Mouse (Mus musculus) left cerebral cortex, postnatal 10 days (tissue): Measurements from ENCODE around the gene Akap5. TPM values are rescaled to one million over a fixed set of nuclear protein-coding genes. Genes with fewer than 3 reads are reported as not detected.

Experiments used
- DNase-seq, 2 experiments: peaks; one replicate each; pipeline ENCODE4 v3.0.0; 2021 to 2022; ENCODE audit warnings: low spot score in 2 of 2, mixed read lengths in 1 of 2; ENCODE audit errors: extremely low spot score in 1 of 2
- intact Hi-C: fragments of 180-260 bp; cut with DNase I; formaldehyde crosslinking; loops from one replicate; pipeline ENCODE4 v1.15.1; 2025
- total RNA-seq, 2 experiments: library from RNA; stranded (reverse); gene quantifications; 2 replicates each; pipeline ENCODE4 v1.2.3; 2021

Gene Akap5
- total RNA-seq, 2 experiments from 2014 or later, result 77.9 to 81.6 TPM

DNA sequence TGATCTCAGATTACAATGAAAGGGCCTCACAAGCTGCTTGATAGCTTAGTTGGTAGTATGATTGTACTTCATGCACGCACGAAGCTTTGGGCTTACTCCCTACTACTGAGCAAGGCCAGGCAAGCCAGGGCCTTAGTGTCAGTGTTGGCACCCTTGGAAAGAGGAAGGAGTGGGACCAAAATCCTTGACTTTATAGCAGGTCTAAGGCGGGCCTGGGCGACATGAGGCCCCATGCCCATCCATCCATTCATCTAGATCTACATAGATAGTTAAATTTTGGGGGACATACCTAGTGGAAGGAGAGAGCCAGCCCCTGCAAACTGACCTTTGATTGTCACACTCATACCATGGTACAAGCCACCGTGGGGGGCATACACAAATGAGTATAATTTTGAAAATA lies 16.3 kb upstream of the Akap5 start:
- intact Hi-C loops, result no loop called here
- DNase-seq, result no peak

DNA sequence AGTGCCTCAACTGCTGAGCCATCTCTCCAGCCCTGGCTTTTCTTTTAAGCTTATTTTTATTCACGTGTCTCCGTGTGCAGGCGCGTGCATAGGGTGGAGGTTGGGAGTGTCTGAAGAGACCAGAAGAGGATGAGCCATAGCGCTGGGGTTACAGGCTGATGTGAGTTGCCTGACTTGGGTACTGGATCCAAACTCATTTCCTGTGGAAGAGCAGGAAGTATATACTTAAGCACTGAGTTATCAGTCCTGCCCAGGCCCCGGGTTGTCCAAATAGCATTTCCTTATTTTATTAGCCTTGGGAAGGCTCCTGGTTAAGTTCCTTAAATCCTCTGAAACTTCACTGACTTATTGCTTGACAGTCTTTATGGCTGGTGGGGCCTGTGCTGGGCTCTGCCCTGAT lies 14.7 kb upstream of the Akap5 start:
- DNase-seq, result no peak
- intact Hi-C loops, result no loop called here

DNA sequence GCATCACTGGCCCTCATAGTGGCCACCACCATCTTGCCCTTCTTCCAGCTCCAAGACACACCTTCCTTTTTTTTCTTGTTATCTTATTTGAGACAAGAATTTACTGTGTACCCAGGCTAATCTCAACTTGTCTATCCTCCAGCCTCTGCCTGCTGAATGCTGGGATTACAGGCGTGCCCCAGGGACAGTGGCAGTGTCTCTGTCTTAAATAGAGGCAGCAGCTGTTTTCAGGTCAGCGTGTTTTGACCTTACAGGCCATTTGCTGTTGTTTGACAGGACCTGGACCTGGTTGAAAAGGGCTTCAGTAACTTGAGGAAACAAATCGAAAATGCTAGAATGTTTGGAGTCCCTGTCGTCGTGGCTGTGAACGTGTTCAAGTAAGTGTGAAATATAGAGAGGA lies 14.1 kb upstream of the Akap5 start:
- no peak for DNase-seq
- intact Hi-C loops, result no loop called here

DNA sequence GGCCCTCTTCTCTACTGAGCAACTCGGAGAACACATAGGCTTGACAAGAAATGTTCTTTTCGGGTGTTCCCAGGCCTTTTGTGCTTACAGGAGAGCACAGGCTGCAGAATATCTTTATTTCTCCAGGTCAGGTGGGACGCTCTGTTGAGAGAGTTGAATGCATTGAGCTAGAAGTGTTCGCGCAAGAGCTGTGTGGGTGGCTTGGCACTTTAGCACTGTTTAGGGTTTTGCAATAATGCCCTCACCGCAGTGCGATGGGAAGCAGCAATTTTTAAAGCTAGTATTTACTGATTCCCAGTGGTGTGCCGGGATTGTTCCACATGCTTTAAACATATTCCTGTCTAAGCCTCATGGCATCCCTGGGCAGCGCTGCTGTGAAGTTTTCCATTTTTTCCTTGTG lies 13.5 kb upstream of the Akap5 start:
- intact Hi-C loops, result no loop called here
- no peak for DNase-seq

DNA sequence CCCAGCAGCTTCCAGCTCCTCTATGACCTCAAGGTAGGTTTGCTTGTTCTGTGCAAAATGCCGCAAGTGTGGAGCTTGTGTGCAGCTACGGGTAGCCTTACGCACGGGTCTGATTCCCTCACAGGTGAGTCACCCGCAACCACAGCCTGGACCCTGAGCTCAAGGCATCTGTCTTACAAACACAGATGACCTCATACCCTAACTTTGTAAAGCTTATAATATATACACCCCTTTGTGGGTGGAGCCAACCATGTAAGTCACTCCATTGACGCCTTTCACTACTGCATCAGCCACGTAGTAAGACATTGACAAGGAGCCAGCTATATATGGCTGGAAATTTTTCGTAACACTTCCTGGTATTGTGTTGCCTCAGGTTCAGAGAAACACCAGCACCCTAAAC lies 12.7 kb upstream of the Akap5 start:
- intact Hi-C loops, result no loop called here
- DNase-seq, result no peak

DNA sequence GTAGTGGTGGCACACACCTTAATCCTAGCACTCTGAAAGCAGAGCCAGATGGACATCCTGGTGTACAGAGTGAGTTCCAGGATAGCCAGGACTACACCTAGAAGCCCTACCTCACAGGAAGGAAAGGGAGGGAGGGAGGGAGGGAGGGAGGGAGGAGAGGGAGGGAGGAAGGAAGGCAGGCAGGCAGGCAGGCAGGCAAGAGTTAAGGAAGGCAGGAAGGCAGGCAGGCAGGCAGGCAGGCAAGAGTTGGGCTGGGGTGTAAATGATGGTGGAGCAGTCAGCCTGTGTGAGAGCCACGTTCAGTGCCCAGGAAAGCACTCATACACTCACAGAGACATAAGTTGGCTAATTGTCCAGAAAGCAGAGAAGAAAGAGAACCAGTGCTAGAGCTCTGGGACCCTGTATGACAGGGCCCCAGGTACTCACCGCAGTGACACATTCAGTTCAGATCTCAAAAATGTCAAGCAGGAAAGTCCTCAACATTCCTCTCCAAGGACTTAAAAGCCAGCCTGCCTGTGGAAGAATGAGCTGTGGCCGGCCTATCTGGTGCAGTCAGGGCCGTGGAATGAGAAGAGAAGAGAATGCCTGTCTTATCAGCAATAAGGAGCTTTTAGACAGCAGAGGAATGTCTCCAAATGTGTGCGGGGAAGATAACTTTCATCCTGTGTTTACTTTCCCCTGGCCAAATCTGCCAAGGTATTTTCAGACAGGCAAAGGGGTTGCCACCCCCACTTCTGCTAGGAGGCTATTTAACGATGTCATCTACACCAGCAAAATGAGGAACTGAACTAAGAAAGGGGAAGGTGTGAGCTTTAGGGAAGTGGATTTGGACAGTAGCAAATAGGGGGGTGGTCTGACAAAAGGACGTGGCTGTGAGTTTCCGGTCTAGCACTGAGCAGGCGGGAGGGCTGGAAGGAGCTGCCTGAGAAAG lies 6.1 kb upstream of the Akap5 start:
- intact Hi-C loops, result no loop called here
- DNase-seq, result no peak

DNA sequence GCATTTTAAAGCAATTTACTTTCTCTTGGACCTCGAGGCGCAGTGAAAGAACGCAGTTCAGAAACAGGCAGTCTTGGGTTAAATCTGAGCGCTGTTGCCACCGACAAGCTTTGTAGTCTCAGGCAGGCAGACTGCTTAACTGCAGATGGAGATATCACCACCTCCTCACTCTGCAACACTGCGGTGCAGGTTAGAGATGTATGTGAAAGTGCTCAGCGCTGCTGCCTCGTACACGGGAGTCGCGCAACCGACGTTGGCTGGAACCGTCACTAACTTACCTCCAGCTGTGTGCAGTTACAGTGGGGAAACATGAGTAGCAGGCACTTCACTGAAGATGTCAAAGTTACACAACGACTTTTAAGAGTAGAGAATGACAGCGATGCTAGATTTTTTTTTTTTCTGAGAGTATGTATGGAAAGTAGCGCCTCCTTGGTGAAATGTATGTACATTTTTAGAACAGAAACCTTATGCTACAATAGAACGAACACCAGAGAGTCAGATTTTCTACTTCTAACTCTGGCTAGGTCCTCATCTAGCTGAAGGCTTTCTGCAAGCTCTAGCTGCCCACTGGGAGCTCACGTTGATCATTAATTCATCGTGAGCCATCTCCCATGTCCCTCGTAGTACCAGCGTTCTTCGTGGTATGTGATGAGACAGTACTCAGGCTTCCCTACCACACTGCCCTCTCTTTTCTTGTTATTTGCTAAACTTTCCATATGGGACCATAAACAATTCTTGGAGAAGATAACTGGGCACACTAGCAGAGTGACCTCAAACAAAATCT lies 1.9 kb downstream of the Akap5 start:
- intact Hi-C loops, result no loop called here
- DNase-seq, result no peak

DNA sequence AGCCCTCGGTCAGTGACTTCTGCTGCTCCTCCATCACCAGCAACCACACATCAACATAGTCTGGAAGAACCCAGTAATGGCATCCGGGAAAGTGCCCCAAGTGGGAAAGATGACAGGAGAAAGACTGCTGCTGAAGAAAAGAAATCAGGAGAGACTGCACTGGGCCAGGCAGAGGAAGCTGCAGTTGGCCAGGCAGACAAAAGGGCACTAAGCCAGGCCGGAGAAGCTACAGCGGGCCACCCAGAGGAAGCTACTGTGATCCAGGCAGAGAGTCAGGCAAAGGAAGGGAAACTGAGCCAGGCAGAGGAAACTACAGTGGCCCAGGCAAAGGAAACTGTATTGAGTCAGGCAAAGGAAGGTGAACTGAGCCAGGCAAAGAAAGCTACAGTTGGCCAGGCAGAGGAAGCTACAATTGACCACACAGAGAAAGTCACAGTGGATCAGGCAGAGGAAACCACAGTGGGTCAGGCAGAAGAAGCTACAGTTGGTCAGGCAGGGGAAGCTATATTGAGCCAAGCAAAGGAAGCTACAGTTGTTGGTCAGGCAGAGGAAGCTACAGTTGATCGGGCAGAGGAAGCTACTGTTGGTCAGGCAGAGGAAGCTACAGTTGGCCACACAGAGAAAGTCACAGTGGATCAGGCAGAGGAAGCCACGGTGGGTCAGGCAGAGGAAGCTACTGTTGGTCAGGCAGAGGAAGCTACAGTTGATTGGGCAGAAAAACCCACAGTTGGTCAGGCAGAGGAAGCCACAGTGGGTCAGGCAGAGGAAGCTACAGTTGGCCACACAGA lies 4.1 kb downstream of the Akap5 start:
- intact Hi-C loops, result no loop called here
- no peak for DNase-seq

DNA sequence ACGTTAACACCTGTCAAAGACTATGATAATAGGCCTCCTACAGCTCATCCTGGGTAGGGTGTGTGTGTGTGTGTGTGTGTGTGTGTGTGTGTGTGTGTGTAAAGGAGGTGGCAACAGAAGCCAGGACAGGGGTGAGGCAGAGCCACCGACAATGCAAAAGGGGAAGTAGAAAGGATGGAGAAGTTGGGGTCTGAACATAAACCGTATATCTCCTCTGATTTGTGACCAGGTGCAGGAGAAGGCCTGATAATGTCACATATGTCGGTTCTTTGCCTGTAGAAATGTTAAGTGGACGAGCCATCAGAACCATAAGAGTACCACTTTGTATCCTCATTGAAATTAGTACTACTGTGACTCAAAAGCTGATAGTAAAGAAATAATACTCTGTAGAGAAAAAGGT lies 9.0 kb downstream of the Akap5 start:
- intact Hi-C loops, result no loop called here
- no peak for DNase-seq

DNA sequence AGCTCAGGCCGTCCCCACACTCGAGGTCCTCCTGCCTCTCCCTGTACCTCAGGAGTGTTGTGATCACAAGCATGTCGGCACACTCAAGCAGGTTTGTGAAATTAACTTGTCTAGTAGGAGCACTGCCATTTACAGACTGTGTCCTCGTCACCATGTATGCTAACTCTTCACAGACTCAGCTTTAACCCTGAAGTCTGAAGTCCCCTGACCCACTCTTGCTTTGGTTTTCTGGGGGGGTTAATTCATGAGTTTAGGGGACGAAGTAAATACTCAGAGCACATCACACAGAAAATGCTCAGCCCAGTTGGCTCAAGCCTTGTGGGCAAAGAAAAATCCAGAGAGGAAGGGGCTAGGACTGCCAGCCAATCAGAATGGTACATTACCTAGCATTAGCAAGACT lies 10.9 kb downstream of the Akap5 start:
- DNase-seq, result no peak
- intact Hi-C loops, result loop anchor here (5.0 kb wide), 1 partner anchor 68 kb away; no protein-coding TSS in a partner anchor

DNA sequence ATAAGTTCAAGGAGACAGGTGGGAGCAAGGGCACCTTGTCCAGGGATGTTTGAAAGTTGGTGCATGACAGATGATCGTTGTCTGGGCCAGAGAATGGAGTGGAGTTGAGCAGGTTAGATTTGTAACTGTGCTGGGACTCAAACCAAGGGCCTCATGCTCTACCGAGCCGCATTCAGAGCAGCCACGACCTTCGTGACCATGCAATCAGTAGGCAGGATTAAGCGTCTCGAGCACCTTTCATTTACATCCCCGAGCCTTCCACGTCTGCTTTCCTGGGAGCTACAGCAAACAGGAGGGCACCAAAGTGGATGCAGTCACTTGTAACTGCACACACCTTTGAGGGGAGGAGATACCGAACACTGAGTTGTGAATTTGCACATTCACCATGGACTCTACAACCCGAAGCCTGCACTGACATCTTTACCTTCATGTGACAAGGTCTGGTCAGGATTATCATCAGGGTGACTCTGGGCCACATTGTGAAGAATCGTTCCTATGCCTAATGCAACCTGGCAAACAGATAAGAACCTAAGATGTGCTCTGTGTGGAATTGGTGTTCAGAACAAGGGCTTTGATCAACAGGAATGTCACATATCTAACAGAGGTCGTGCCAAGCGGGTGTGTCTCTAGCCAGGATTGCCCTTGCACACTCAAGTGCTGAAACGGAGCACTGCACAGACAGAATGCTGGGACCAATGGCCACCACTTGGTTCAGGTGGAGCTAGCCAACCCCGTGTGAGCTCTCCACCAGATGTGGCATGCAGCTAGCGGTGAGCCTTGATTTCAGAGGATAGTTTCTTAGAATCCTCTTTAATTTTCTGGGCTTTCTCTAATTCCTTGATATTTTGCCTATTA lies 11.6 kb downstream of the Akap5 start:
- DNase-seq, result no peak
- intact Hi-C loops, result loop anchor here (5.0 kb wide), 1 partner anchor 69 kb away; no protein-coding TSS in a partner anchor

DNA sequence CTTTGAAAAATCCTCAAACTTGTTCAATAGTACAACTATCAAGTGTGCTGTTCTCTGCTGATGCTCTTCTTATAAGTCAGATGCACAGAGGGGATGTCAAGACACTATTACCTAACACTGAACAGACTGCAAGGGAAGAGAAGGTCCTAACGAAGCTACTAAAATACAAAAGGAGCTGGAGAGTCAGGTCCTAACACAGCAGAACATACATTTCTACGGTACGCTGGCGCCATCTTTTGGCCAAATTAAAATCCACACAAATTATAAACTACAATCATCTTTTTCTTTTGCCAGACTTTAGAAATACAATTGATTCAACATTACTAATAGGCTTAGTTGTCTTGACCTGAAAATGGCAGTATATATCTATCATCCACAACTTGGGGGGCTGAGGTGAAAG lies 16.4 kb downstream of the Akap5 start:
- intact Hi-C loops, result loop anchor here (2.0 kb wide), 1 partner anchor 140 kb away; no protein-coding TSS in a partner anchor
- DNase-seq, result peak in 1 of 2 experiments; percentile 65

DNA sequence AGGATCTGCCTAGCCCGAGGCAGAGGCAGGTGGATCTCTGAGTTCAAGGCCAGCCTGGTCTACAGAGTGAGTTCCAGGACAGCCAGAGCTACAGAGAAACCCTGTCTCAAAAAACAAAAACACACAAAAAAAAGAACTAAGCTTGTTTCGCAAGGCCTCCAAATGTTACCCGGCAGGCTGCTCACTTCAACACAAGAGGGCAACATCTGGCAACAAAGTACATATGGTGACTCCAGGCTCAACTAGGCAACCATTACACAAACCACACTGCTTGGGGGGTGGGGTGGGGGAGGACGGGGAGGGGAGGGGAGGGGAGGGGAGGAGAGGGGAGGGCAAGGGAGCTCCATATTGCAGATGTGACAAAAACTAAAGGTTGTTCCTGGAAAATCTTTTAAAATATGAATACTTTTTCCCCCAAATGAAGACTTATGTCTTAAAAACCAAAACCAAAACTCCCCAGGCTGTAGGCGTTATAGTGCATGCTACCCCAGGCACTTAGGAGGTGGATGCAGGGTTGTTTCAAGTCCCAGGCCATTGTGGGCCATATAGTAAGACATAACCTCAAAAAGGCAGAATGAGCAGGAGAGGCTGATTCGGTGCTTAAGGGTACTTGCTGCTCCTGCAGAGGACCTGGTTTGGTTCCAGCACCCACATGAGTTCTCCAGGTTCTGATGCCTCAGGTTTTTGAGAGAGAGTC lies 21.2 kb downstream of the Akap5 start:
- no peak for DNase-seq
- intact Hi-C loops, result no loop called here

DNA sequence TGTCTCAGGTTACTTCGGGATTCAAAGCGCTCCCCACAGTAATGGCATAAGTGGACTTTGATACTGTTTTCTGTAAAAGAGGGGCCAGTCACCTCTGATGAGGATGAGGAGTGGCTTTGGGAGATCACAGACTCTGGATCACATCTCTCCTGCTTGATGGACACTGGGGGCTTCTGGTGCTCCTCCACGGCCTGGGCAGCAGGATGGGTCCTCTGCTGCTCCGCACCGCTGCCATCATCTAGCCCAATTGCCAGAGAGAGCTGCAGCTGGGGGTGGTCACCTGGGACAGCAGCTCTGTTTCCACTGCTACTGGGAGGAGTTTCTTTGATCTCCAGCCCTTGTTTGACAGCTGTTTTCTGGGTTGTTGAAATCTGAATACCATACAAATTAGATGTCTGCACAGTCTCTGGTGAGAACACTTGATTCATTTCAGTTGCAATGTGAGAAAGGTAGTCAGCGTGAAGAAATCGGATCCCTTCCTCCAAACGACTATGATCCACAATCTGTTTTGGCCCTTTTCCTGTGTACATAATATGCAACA lies 25.1 kb downstream of the Akap5 start:
- intact Hi-C loops, result no loop called here

DNA sequence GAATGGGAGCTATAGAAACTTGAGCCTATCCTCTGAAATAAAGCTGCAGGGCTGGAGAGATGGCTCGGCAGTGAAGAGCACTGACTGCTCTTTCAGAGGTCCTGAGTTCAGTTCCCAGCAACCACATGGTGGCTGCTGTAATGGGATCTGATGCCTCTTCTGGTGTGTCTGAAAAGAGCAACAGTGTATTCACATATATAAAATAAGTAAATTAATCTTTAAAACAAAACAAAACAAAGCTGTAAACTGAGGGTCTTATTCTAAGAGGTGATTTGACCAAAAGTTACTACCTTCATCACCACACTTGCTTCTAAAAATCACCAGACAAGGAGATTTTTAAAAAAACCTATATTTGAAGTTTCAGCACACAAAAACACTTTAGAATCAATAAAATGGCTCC lies 36.2 kb downstream of the Akap5 start:
- DNase-seq, result no peak
- intact Hi-C loops, result loop anchor here (10.0 kb wide), 1 partner anchor 234 kb away; no protein-coding TSS in a partner anchor

More for the DNA sequence above, 25.1 kb downstream of the Akap5 start:
- no peak for DNase-seq

DNA sequence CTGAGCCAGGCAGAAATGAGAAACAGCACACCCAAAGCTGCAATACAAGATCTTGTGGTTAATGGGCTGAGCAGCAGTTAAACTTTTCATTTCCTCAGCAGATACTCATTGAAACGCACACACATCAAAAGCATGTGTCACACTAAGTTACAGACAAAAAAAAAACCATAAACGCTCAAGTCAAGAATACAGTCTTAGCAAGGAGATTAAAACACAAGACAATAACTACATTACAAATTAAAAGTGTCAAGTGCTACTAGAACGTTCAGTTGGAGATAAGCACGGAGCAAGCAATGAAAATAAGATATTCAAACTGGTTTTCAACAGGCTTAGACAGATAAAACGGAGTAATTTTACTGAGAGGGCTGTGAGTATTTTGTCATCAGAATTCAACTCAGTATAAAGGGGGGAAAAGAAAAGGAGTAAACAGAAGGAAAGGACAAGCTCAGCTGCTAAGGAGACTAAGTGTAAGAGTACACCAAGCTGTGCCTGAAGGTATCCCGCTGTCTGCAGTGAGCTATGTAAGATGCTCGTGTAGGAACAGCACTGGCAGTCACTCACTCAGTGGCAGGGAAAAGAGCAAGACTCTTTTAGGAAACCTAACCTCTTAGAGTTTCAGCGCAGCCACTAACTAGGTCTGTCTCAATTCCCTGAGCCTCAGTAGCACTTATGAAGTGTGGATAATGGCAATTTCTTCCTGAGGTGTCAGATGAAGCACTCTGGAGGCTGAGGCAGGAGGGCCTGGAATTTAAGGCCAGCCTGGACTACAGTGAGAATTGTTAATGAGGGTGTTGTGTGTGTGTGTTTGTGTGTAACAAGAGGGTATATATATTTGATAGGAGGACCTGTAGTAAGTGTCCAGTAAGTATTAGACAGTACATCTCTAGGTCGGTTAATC lies 37.0 kb downstream of the Akap5 start:
- no peak for DNase-seq
- intact Hi-C loops, result loop anchor here (10.0 kb wide), 1 partner anchor 233 kb away; no protein-coding TSS in a partner anchor
